Mouse (Mus musculus) megakaryocyte-erythroid progenitor cell, adult 5-6 weeks (primary cell): ENCODE data around the gene Atp1a4. TPM values are rescaled to one million over a fixed set of nuclear protein-coding genes. Genes with fewer than 3 reads are reported as not detected.

Experiments used
- ATAC-seq: replicated peaks from 2 replicates; pipeline ENCODE4 v1.8.0; 2016; ENCODE audit warnings: mild to moderate bottlenecking, inconsistent platforms; ENCODE audit not compliant: severe bottlenecking, poor library complexity, low FRiP score, low TSS enrichment
- total RNA-seq, 2 experiments: library from RNA; stranded (forward) in 1 of 2; stranded (reverse) in 1 of 2; fragments of 200-1000, 215-1000 nt in 1 of 2; fragments of >200 nt in 1 of 2; fragmentation: Nextera tagmentation in 1 of 2; gene quantifications; 2 replicates each; pipeline ENCODE4 v1.2.3; 2014 to 2017

Gene Atp1a4
- total RNA-seq, 2 experiments from 2014 or later = not detected

DNA sequence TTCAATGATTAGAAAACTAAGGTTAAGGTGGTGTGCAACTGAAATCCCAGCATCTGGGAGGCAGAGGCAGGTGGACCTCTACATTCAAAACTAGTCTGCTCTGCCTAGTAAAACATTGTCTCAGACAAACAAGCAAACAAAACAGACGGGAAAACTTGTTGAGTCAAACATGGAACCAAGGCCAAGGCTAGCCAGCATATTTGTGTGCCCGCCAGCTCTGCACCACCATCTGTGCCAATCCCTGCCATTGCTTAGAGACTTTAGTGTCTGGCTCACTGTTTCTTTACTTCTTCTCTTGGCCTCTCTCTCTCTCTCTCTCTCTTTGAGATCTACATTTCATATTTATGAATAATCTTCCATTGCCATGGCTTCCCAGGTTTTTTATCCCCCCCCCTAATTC is 30.0 kb downstream of the Atp1a4 start:
- no peak for ATAC-seq

DNA sequence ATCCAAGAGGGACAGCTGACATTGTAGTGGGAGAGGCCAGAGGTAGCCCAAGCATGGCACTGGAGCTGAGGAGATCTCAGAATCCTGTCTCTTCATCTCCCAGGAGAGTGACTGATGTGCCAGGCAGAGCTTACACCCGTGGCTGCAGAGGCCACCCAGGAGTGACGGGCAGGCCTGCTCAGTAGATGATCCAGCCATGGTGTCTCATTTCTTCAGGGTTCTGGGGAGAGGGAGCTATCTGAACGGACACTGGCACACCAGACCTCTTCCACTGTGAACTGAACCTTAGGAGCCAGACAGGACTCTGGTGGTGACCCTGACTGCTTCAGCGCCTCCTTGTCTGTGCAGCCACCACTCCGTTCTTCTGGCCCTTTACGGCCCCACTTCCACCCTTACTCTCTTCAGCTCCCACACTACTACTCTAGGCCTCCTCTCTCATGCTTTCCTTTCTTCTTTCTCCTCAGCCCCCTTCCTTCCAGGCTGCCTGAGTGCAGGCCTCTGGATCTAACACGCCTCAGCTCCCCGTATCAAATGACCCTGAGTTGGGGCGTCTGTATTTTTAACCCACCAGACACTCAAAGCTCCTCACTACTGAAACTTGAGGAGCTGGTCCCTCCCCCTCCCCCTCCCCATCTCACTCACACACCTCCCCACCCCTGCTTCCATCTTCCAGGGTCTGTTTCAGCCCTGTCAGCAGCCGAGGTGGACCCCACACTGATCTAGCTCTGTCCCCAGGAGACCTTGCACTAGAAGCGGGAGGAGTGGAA is 36.7 kb downstream of the Atp1a4 start:
- no peak for ATAC-seq

DNA sequence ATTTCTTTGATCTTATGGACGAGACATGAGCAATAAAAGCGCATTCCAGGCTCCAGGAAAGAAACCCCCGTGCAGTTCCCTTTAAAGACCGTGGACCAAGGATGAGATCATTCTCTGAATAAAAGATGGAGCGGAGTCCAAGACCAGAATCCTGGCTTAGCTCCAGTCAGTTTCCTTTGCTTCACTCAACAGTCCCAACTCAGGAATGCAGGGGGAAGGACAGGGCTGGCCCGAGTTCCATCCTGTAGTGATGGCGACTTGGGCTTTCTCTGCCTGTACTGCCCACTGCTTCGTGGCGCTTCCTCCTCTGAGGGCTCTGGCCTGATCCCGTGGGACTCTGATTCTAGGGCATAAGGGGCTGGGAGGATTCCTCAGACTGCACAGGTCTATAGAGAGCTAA is 37.8 kb downstream of the Atp1a4 start:
- no peak for ATAC-seq

DNA sequence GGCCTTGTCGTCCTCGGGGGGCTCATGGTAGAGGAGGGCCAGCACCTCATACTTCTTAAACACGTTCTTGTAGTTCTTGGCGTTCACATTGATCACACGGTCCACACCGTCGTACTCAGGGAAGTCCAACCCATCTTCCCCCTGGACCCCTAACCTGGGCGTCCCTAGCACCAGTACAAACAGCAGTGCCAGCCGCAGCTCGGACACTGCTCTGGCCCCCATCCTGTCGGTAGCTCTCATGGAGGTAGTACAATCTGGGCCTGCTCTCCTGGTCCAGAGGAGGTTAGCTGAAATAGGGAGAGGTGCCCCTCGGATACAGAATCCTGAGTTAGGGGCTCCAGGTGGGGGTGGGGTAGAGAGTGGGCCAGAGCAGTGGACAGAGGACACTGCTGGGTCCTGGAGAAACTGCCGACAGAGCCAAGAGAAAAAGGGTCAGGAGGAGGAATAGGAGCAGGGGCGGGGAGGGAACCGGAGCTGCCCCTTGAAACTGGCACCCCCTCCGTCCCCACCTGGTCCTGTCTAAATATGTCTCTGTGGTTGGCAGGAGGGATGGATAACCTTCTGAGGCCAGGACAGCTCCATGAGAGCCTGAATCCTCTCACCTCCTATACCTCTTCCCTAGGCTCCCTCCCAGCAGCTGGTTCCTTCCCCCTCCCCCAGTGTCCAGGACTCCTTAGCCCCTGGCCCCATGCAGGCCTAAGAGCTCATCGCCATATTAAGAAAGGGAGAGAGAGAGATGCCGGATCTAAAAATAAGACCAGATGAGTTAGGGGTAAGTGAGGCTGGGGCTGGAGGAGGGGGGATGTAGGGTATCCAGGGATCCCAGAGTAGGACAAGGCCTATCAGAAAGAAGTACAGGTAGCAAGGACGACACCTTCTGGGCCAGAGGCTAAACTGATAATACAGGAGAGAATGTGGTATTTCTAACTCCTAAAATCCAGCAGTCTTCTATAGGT is 38.5 kb downstream of the Atp1a4 start, which contains the start of gene Casq1:
Casq1 (minus strand) TSS at position 418 of the 956 bp plus-strand sequence.
- no peak for ATAC-seq

DNA sequence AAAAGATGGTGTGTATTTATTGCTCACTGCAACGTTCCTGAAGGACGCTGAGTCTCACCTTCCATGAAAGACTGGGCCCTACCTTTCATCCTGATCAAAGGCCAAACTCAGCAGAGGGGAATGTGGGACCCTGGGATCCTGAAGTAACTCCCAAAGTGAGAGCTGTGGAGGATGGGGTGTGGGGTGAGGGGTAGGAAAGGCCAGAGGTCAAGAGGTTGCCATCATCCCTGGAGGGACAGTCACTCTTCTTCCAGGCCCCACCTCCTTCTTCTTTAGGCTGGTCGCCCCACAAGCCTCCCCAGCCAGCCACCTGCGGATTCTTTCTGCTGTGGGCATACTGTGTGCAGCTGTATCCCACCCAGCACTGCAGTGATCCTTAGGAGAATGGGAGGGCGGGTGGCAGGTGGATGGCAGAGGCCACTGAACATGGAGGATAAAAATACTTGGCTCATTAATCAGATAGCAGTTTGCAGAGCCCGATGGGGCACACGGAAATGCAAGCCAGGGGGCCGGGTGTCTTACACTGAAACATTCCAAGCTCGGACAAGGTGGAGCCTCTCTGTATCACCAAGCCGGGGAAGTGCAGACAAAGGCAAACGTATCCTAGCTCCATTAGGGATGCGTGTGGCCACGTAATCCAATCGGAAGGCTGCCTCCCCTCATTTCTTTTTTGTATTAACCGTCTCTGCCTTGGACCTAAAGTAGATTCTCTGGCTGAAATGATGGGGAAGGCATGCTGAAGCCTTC is 39.9 kb downstream of the Atp1a4 start:
- no peak for ATAC-seq

DNA sequence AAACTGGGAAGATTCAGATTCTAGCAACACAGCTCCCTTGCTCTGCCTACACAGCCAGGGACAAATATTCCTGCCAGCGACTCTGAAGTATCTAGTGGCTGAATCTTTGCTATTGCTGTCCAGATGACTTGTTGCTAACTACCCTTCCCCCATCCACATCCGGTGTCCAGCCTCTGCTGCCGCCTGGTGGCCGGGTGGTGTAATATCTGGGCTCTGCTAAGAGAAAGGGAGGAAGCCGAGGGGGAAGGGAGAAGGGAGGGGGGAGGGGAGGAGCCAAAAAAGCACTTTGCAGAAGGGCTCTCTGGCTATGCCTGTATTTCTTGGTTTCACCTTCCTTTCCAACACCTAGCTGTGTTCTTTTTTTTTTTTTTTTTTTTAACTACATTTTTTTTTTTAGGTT is 41.1 kb downstream of the Atp1a4 start:
- peak; percentile 93 for ATAC-seq

DNA sequence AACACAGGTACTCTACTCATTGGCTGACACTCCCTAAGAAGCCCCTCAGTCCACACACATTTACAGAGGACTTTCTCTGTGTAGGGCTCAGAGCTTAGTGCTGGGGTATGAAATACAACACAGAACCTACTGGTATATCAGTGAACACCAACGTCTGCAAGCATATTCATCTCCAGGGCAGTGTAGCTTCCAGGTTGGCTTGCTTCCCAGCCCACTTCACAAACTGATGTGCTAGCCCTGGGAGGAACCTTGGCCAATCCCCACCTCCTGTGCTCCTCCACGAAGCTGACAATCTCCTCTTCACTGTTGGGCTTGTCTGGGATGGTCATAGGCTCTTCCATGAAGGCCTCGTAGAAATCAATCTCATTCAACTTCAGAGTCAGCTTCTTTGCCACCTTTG is 43.5 kb downstream of the Atp1a4 start:
- ATAC-seq = no peak

DNA sequence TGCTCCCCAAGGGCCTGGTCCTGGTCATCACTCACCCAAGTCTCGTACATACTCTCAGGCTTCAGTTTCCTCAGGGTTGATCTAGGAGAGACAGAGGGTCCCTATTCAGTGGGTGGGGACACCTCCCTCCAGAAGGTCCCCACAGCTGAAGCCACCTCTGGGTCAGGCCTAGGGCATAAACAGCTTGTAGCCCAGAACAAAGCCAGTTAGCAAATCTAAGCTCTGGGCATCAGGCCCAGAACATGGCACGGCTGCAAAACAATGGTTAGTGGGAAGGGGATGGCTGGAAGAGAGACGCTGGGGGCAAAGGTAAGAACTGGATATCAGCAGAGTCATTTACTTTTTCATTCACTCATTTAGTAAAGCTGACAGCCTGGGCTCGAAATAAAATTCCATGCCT is 44.4 kb downstream of the Atp1a4 start:
- no peak for ATAC-seq

DNA sequence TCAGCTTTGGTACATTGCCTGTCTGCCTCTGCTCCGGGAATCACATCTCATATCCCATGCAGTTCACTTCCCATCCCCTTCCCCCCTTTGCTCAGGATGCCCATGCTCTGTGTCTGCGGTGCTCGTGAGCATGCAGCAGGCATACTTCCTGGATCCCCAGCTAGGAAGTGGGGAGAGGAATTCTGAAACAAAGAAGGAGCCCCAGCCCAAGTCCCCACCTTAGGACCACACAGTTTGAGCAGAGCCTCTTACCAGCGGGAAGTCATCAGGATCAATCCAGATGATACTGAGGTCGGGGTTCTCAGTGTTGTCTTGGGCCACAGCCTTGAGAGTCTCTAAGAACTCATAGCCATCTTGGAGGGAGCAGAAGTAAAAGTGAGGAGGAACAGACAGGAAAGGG is 45.4 kb downstream of the Atp1a4 start:
- ATAC-seq = no peak

DNA sequence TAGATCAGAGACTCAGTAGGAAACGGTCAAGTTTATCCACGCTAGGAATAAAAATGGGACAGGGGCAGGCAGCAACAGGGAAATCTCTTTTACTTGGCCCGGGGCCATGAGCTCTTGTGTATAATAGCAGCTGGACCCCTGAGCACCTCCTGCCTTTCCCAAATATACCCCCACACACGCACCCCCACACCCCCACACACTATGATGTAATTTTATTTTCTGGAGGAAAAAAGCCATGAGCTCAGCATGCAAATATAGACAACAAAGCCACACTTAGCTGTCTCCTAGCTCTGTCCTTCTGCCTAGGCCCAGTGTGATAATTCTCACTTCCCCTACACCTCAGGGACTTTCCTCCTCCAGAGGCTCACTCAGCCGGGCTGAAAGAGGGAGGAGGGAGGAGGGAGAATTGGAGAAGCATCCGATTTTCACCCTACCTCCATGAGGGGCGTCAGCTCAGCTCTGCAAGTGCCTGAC is 51.1 kb downstream of the Atp1a4 start:
- ATAC-seq = no peak

DNA sequence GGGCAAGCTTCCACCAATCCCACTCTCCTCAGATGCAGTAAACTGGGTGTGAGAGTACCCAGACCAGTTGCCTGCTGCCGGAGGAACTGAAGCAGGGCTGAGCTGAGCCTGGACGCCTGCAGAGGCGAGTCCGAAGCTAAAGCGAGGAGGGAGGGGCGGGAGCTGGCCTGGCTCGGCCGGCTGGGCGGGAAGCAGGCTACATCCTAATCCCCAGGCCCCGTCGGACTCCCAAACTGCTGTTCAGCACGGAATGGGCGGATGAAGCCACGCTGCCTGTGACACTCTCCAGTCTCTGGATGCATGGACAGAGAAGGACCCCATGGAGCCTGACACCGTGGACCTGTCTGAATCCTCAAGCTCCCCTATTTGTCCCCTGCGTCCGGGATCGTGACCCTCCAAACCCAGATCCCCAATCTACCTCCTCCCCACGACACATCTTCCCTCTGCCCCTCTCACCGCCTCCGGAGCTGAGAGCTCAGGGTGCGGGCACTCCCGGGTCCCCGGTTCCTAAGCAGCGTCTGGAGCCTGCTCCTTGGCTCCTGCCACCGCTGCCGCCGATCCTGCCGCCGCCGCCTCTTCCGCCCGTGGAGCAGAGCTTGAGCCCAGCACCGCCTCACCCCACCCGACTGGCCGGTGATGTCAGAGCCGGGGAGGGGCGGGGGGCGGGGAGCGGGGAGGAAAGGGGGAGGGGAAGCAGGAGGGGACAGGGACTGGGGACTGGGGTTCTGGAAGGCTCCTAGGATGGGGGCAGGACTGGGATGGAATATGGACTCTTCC is 51.9 kb downstream of the Atp1a4 start, which contains the start of gene Pea15a:
Pea15a (minus strand) TSS at position 664 of the 777 bp plus-strand sequence.
- ATAC-seq = peak; percentile 65

DNA sequence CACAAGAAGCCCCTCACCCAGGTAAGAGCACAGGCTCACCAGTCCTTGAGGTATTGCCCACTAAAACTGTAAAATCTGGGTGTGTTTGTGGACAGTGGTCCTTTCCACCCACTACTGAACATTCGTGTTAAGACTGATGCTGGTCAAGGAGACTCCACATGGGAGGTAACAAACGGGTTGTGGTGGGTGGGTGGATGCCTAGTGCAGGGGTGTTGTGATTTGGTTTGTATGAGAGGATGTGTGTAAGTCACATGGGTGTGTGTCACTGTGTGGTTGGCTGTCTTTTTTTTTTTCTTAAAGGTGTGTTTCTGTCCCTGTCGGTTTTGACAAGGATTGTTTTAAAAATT is 52.5 kb downstream of the Atp1a4 start:
- 0 out of 2 replicates have a peak, but pooled peaks have one; percentile 13 for ATAC-seq

DNA sequence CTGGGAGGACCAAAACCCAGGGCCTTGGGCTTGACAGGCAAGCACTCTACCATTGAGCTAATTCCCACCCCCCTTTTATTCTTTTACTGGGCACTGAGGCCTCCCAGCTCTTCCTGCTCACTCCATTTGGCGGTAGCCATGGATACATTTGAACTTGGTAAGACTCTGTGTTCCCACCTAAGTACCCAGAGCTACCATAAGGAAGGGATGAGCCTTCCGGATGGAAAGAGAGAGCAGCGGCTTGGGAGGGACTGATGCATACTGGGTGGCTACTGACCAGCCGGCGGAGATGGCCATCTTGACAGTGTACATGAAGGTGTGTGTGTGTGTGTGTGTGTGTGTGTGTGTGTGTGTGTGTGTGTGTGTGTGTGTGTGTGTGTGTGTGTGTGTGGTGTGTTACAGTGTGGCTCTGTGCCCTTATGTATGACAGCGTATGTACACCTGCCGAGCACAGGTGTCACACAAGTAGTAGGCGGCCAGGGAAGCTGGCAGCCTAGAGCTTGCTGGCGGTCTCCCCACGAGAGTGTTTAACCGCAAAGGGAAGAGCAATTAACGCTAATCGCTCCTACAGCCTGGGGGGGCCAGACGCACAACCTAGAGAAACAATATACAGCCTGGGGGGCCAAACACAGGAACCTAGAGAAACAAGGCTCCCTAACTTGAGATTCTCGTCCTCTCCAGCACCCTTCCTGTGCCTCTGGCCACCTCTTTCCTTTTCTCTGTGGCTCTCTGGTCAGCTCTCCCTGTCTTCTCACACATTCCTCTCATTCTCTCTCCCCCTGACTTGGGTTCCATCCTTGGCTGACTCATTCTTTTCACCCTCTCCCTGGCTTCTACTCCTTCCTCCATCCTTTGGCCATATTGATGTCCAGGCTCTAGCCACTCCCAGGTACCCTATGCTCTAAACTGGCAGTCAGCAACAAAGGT is 53.1 kb downstream of the Atp1a4 start:
- no peak for ATAC-seq

DNA sequence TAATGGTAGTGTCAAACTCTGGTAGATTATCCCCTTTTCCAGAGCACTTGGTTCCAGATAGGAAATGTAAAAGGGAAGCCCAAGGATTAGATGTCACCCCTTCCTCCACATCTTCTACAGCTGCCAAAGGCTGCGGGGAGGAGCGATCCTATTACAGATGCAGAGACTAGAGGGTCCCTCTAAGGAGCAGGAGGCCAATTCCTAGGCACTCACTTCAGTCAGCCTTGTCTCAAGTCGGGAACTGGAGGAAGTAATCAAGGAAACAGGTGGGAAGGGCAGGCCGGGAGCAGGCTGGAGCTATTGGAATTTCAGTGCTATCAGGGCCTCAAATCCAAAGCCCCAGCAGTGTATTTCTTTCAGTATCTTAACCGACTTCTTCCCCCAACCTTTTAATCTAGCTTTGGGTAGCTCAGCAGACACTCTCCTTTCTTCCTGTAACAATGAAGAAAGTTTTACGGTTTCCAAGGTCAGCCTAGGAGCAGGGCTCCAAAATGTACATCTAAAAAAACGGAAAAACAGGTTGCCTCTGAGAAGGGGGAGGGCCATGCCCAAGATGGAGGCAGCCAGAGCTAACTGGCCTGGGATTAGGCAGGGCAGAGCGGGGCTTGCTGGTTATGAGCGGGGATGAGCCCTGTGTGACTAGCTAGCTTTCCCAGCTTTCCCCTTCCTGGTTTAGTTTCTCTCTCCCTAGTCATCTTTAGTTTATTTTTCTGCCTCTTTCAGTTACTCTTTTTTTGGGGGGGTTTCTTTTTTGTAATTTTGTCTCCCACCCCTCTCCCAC is 54.0 kb downstream of the Atp1a4 start:
- ATAC-seq = no peak

DNA sequence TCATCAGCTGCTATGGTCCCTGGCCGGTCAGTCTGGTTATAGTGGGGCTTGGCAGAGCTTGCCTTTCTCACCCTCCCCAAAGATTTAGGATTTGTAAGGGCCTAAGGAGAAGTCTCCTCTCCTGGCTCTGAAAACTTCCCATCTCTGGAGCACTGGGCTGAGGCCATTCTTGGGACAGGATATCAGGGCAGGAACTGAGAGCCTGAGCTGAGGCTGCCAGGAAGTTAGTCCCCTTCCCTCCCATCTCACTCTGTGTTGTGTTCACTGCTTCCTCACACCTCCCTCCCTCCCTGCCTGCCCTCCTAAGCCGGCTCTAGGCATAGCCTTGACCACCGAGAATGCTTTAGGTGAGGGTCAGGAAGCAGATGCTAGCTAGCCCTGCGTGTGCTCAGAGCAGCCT is 54.6 kb downstream of the Atp1a4 start:
- no peak for ATAC-seq

DNA sequence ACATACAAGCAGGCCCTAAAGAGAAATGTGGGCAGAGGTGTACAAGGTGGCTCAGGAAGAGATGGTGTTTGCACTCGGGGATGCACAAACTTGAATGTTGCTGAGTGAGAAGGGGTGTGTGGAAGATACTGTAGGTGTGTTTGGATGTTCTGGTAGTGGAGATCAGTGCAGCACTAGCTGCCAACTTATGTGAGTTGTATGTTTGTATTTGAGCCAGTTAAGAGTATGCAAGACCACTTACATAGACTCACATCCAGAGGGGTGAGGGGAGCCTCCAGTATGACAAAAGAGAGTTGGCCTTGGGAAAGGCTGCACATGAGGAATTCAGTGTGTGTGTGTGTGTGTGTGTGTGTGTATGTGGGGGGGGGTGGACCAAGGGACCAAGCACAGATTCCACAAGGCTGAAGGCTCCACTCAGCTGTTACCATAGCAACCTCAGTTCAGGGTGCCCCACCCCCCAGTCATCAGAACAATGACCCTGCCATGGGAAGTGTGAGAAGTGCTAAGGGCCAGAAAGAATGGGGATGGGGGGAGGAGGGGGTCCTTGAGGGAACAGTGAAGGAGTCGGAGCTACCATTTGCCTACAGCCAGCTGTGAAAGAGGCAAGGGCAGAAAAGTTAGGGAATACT is 55.2 kb downstream of the Atp1a4 start:
- ATAC-seq = no peak
